ENCODE assay signal across 8 mouse cellular contexts in genomic region chr11:69099915-69100345, GRCm38 (mm10). TPM values are rescaled to one million over a fixed set of nuclear protein-coding genes. Genes with fewer than 3 reads are reported as not detected.
DNase-seq lines count a peak whose midpoint lies in the region; TF ChIP-seq lines count a peak whose summit lies in the region.

No protein-coding gene starts in this region.

- H3K4me3 ChIP-seq in MEL (ENCODE audit: control insufficient read depth in 1 of 2, insufficient read depth in 1 of 2, low read depth in 2 of 2, low read length in 2 of 2): peak overlapping the region; percentile 63 to 86
- peak overlapping the region; percentile 90 for H3K4me3 ChIP-seq in cerebellum, adult 2 months (replicated peaks; ENCODE audit: insufficient read depth, low read depth, low read length)

- TF ChIP-seq EP300 in MEL (IDR thresholded peaks at IDR 0.05; ENCODE audit: low read depth in 1 of 2, low read length in 2 of 2): 0 out of 4 replicates have a peak, but pooled peaks of 1 of the 2 experiments have one; percentile 12

- TF ChIP-seq POLR2A in MEL (IDR thresholded peaks at IDR 0.05; ENCODE audit: control insufficient read depth in 1 of 2, insufficient read depth in 1 of 2, low read depth in 1 of 2, low read length in 2 of 2, poor library complexity in 1 of 2): no peak; a peak in 1 of 4 replicates
- peak; percentile 59; the same call in 1 of the 2 replicates for TF ChIP-seq POLR2A in cerebellum, adult 2 months (IDR thresholded peaks at IDR 0.05; ENCODE audit: borderline replicate concordance, insufficient read depth, low read length)

- peak overlapping the region; percentile 68 for H3K9ac ChIP-seq in MEL (ENCODE audit: control insufficient read depth, low read depth, low read length, poor library complexity, severe bottlenecking)

- DNase-seq in MEL (ENCODE audit: low read depth, low spot score): peak; percentile 95
- peak; percentile 93 to 96 for DNase-seq in cerebellum, adult 2 months
- DNase-seq in forelimb bud, embryonic 11.5 days (ENCODE audit: low read depth, low spot score): peak; percentile 82
- DNase-seq in heart, postnatal 4 days: peak; percentile 97
- DNase-seq in layer of hippocampus, adult 9-11 months: peak; percentile 96
- DNase-seq in lung, postnatal 10 days: peak; percentile 97
- peak; percentile 76 for DNase-seq in ovary, postnatal 14 days (ENCODE audit: low spot score)
- DNase-seq in thymus, postnatal 10 days (ENCODE audit: low spot score in 2 of 2): peak; percentile 82 to 87

- no peaks in the 10 kb centered on the region for H3K9me3 ChIP-seq in MEL (replicated peaks; ENCODE audit: insufficient read depth, low read length)

- no peak for TF ChIP-seq RAD21 in MEL (IDR thresholded peaks at IDR 0.05; ENCODE audit: low read depth, low read length)

- no peaks in the 10 kb centered on the region for H3K27me3 ChIP-seq in MEL (ENCODE audit: control insufficient read depth in 1 of 2, insufficient read depth in 2 of 2, low read length in 2 of 2)
- no peaks in the 10 kb centered on the region for H3K27me3 ChIP-seq in cerebellum, adult 2 months (ENCODE audit: control insufficient read depth, insufficient read depth, low read length)

- peak overlapping the region; percentile 70 for H3K27ac ChIP-seq in MEL (ENCODE audit: control insufficient read depth, low read depth, low read length)
- peak overlapping the region; percentile 99 for H3K27ac ChIP-seq in cerebellum, adult 2 months (ENCODE audit: insufficient read depth, low read length)

- H3K4me1 ChIP-seq in MEL (ENCODE audit: control insufficient read depth in 1 of 2, insufficient read depth in 2 of 2, low read length in 2 of 2): peaks cover 17 to 21% of the 10 kb centered on the region in 2 experiments
- H3K4me1 ChIP-seq in cerebellum, adult 2 months (ENCODE audit: control insufficient read depth, insufficient read depth, low read length): peaks cover 49% of the 10 kb centered on the region

- 1% methylated on average over 23 of the region's 23 CpGs for WGBS in cerebellum, adult 2 months

- H3K36me3 ChIP-seq in MEL (ENCODE audit: control insufficient read depth in 1 of 2, insufficient read depth in 2 of 2, low read length in 2 of 2): peaks cover 0 to 11% of the 10 kb centered on the region in 2 experiments; a peak in 2 of 4 replicates

- no peak for TF ChIP-seq CTCF in MEL (IDR thresholded peaks at IDR 0.05 in 2 of 3, conservative IDR thresholded peaks at IDR 0.05 in 1 of 3; ENCODE audit: control insufficient read depth in 1 of 3, insufficient read depth in 1 of 3, low read depth in 2 of 3, low read length in 3 of 3, poor library complexity in 1 of 3, severe bottlenecking in 1 of 3)
- TF ChIP-seq CTCF in cerebellum, adult 2 months (IDR thresholded peaks at IDR 0.05; ENCODE audit: borderline replicate concordance, insufficient read depth, low read depth, low read length): no peak

- H3K79me2 ChIP-seq in MEL (ENCODE audit: control insufficient read depth, insufficient read depth, low read length, poor library complexity): peaks cover 17% of the 10 kb centered on the region

TF ChIP-seq in MEL, 35 proteins besides CTCF, POLR2A, EP300 and RAD21:
- TF ChIP-seq UBTF (IDR thresholded peaks at IDR 0.05; ENCODE audit: borderline replicate concordance, insufficient read depth, low read depth, low read length): no peak
- no peak for TF ChIP-seq RCOR1 (IDR thresholded peaks at IDR 0.05; ENCODE audit: low read depth, low read length)
- no peak for TF ChIP-seq ZKSCAN1 (IDR thresholded peaks at IDR 0.05; ENCODE audit: low read depth, low read length)
- peak; percentile 76 for TF ChIP-seq HCFC1 (IDR thresholded peaks at IDR 0.05; ENCODE audit: low read depth, low read length)
- TF ChIP-seq ZC3H11A (IDR thresholded peaks at IDR 0.05; ENCODE audit: low read depth, low read length): no peak
- TF ChIP-seq NELFE (IDR thresholded peaks at IDR 0.05; ENCODE audit: low read depth, low read length): no peak; the same call in 1 of the 2 replicates
- TF ChIP-seq TBP (IDR thresholded peaks at IDR 0.05; ENCODE audit: low read depth, low read length): no peak
- no peak for TF ChIP-seq BHLHE40 (IDR thresholded peaks at IDR 0.05; ENCODE audit: borderline replicate concordance, low read depth, low read length)
- peak; percentile 95 for TF ChIP-seq MEF2A (IDR thresholded peaks at IDR 0.05; ENCODE audit: extremely low read depth, insufficient replicate concordance, low read depth, low read length, poor library complexity, severe bottlenecking)
- no peak for TF ChIP-seq SMC3 (IDR thresholded peaks at IDR 0.05; ENCODE audit: low read depth, low read length)
- TF ChIP-seq ZMIZ1 (IDR thresholded peaks at IDR 0.05; ENCODE audit: low read depth, low read length): no peak
- TF ChIP-seq JUND (IDR thresholded peaks at IDR 0.05; ENCODE audit: low read depth, low read length): no peak
- peak; percentile 50 for TF ChIP-seq USF1 (IDR thresholded peaks at IDR 0.05; ENCODE audit: low read depth, low read length)
- no peak for TF ChIP-seq ZNF384 (IDR thresholded peaks at IDR 0.05; ENCODE audit: low read depth, low read length)
- TF ChIP-seq GATA1 (IDR thresholded peaks at IDR 0.05; ENCODE audit: low read depth, low read length): no peak
- peak; percentile 73 for TF ChIP-seq ETS1 (IDR thresholded peaks at IDR 0.05; ENCODE audit: low read depth, low read length)
- no peak for TF ChIP-seq E2F4 (IDR thresholded peaks at IDR 0.05; ENCODE audit: borderline replicate concordance, low read depth, low read length)
- peak; percentile 92 for TF ChIP-seq SIN3A (IDR thresholded peaks at IDR 0.05; ENCODE audit: low read length)
- no peak for TF ChIP-seq CHD2 (IDR thresholded peaks at IDR 0.05; ENCODE audit: low read length)
- TF ChIP-seq MXI1 (IDR thresholded peaks at IDR 0.05; ENCODE audit: low read depth, low read length): peak; percentile 95
- TF ChIP-seq MYB (IDR thresholded peaks at IDR 0.05; ENCODE audit: low read depth, low read length): no peak
- TF ChIP-seq MAX (IDR thresholded peaks at IDR 0.05; ENCODE audit: low read length): 0 out of 2 replicates have a peak, but pooled peaks have one; percentile 43
- TF ChIP-seq POLR2AphosphoS2 (IDR thresholded peaks at IDR 0.05; ENCODE audit: low read length): no peak
- TF ChIP-seq USF2 (IDR thresholded peaks at IDR 0.05; ENCODE audit: borderline replicate concordance in 1 of 2, insufficient read depth in 1 of 2, low read depth in 1 of 2, low read length in 2 of 2): no peak
- no peak for TF ChIP-seq TAL1 (IDR thresholded peaks at IDR 0.05; ENCODE audit: low read length)
- no peak for TF ChIP-seq CHD1 (IDR thresholded peaks at IDR 0.05; ENCODE audit: low read depth, low read length)
- no peak; the same call in 1 of the 2 replicates for TF ChIP-seq MAZ (IDR thresholded peaks at IDR 0.05; ENCODE audit: low read depth, low read length)
- no peak for TF ChIP-seq MAFK (IDR thresholded peaks at IDR 0.05; ENCODE audit: borderline replicate concordance, low read depth, low read length)
- TF ChIP-seq GABPA (IDR thresholded peaks at IDR 0.05; ENCODE audit: low read depth, low read length): no peak
- TF ChIP-seq ELF1 (IDR thresholded peaks at IDR 0.05; ENCODE audit: low read depth, low read length): peak; percentile 93
- TF ChIP-seq POLR2AphosphoS5 (IDR thresholded peaks at IDR 0.05; ENCODE audit: borderline replicate concordance, low read depth, low read length): no peak
- peak; percentile 94 for TF ChIP-seq NRF1 (IDR thresholded peaks at IDR 0.05; ENCODE audit: insufficient read depth, low read depth, low read length, poor library complexity, severe bottlenecking)
- TF ChIP-seq KAT2A (conservative IDR thresholded peaks at IDR 0.05; ENCODE audit: low read depth, low read length): no peak
- TF ChIP-seq MYC (IDR thresholded peaks at IDR 0.05; ENCODE audit: low read depth, low read length): no peak
- TF ChIP-seq TCF12 (IDR thresholded peaks at IDR 0.05; ENCODE audit: low read depth, low read length): no peak; the same call in 1 of the 2 replicates
TF ChIP-seq in MEL: peak in this region for 9.

RNA-seq across cellular contexts. Expression of gene Per1, which starts 4.9 kb away (rescaled TPM):
- total RNA-seq in MEL (2012; rRNA removed): 4.5 and 5.6 TPM in 2 replicates
- polyA plus RNA-seq in MEL (2012; ENCODE audit: insufficient read depth in 1 of 2, insufficient read length in 2 of 2, low read depth in 1 of 2, low replicate concordance in 2 of 2, missing spikeins in 1 of 2): 10 to 100 TPM in 1 of 2 experiments, not detected in 1; 34.9 TPM
- polyA plus RNA-seq in cerebellum, adult 2 months (2012; rRNA removed): 34.4 and 37.2 TPM in 2 replicates
- 10 to 100 TPM; 42.6 to 55.6 TPM for total RNA-seq in heart, postnatal 4 days (2021)

RNA-seq across cellular contexts. Expression of gene Vamp2, which starts 11.6 kb away (rescaled TPM):
- total RNA-seq in MEL (2012; rRNA removed): 3.3 and 4.2 TPM in 2 replicates
- polyA plus RNA-seq in MEL (2012; ENCODE audit: insufficient read depth in 1 of 2, insufficient read length in 2 of 2, low read depth in 1 of 2, low replicate concordance in 2 of 2, missing spikeins in 1 of 2): 10 to 100 TPM in 1 of 2 experiments, not detected in 1; 28.9 TPM
- polyA plus RNA-seq in cerebellum, adult 2 months (2012; rRNA removed): 672 and 700 TPM in 2 replicates
- total RNA-seq in heart, postnatal 4 days (2021): 10 to 100 TPM; 80.2 to 84.6 TPM

RNA-seq across cellular contexts. Expression of gene Hes7, which starts 20.3 kb away (rescaled TPM):
- 0.08 TPM in 1 of 2 replicates, not detected in the other for total RNA-seq in MEL (2012; rRNA removed)
- 1 to 10 TPM in 1 of 2 experiments, not detected in 1; 1.4 TPM for polyA plus RNA-seq in MEL (2012; ENCODE audit: insufficient read depth in 1 of 2, insufficient read length in 2 of 2, low read depth in 1 of 2, low replicate concordance in 2 of 2, missing spikeins in 1 of 2)
- polyA plus RNA-seq in cerebellum, adult 2 months (2012; rRNA removed): 0.44 and 0.59 TPM in 2 replicates
- under 1 TPM; 0.23 to 0.29 TPM for total RNA-seq in heart, postnatal 4 days (2021)

RNA-seq across cellular contexts. Expression of gene 9130213A22Rik, which starts 22.5 kb away (rescaled TPM):
- total RNA-seq in MEL (2012; rRNA removed): 0.08 TPM in 1 of 2 replicates, not detected in the other
- polyA plus RNA-seq in MEL (2012; ENCODE audit: insufficient read depth in 1 of 2, insufficient read length in 2 of 2, low read depth in 1 of 2, low replicate concordance in 2 of 2, missing spikeins in 1 of 2): under 1 TPM in 1 of 2 experiments, not detected in 1; 0.26 TPM
- polyA plus RNA-seq in cerebellum, adult 2 months (2012; rRNA removed): 1.3 and 1.4 TPM in 2 replicates
- under 1 TPM; 0.29 to 0.65 TPM for total RNA-seq in heart, postnatal 4 days (2021)

RNA-seq across cellular contexts. Expression of gene Aloxe3, which starts 25.8 kb away (rescaled TPM):
- total RNA-seq in MEL (2012; rRNA removed): not detected in 2 replicates
- under 1 TPM in 1 of 2 experiments, not detected in 1; 0.13 TPM for polyA plus RNA-seq in MEL (2012; ENCODE audit: insufficient read depth in 1 of 2, insufficient read length in 2 of 2, low read depth in 1 of 2, low replicate concordance in 2 of 2, missing spikeins in 1 of 2)
- polyA plus RNA-seq in cerebellum, adult 2 months (2012; rRNA removed): 10.8 and 16.0 TPM in 2 replicates
- under 1 TPM in 1 of 2 experiments, not detected in 1; 0.45 TPM for total RNA-seq in heart, postnatal 4 days (2021)

Comparison
In these comparisons a context has a peak if more than half of its experiments do, and no peak if none do; other contexts are left out.
1. Peak in every context shown above with its lines: DNase-seq, H3K4me3 ChIP-seq and H3K27ac ChIP-seq.
2. RNA of gene Vamp2, which starts 11.6 kb away (total RNA-seq): 80.2 to 84.6 TPM in heart, postnatal 4 days; 3.3 to 4.2 TPM in MEL; every median in the first group is over 10 times any median in the second.